Mouse (Mus musculus) urinary bladder, postnatal 14 days (tissue): ENCODE measurements around the gene Aldh16a1.

Experiments used
- DNase-seq: peaks from one replicate; pipeline ENCODE4 v3.0.0; 2021; ENCODE audit warnings: low spot score

The Aldh16a1 gene

GRCm38 (mm10) chr7:45091001-45091990, 63.1 kb downstream of the Aldh16a1 start:
- DNase-seq = no peak
